Mouse (Mus musculus) monocyte, adult 5-6 weeks (primary cell): Measurements from ENCODE around the gene Clybl. TPM values are rescaled to one million over a fixed set of nuclear protein-coding genes. Genes with fewer than 3 reads are reported as not detected.

Source experiments
- ATAC-seq: fragments of 153-309, 156-312 bp; replicated peaks from 2 replicates; pipeline ENCODE4 v1.8.0; 2017; ENCODE audit warnings: mild to moderate bottlenecking; ENCODE audit not compliant: low TSS enrichment, insufficient number of reproducible peaks, severe bottlenecking, poor library complexity, low FRiP score
- total RNA-seq: library from RNA; stranded (forward); fragments of 200-1000, 200-491, 200-594 nt; gene quantifications from 3 replicates; pipeline ENCODE4 v1.2.3, GENCODE M21; 2017

Gene Clybl
- total RNA-seq, 1 experiment from 2014 or later = 3.4 TPM

- ATAC-seq = no peak
Measured at GRCm38 (mm10) chr14:122389684-122390370, 208.3 kb downstream of the Clybl start.

- no peak for ATAC-seq
Measured at GRCm38 (mm10) chr14:122390935-122391334, 209.4 kb downstream of the Clybl start.

- no peak for ATAC-seq
Measured at GRCm38 (mm10) chr14:122393119-122393518, 211.6 kb downstream of the Clybl start.

- no peak for ATAC-seq
Measured at GRCm38 (mm10) chr14:122398676-122399075, 217.2 kb downstream of the Clybl start.

GRCm38 (mm10) chr14:122399906-122400305 is 218.4 kb downstream of the Clybl start:
- no peak for ATAC-seq

- no peak for ATAC-seq
Measured at GRCm38 (mm10) chr14:122401886-122402285, 220.4 kb downstream of the Clybl start.

- ATAC-seq = no peak
Measured at GRCm38 (mm10) chr14:122402716-122403258, 221.3 kb downstream of the Clybl start.

- ATAC-seq = no peak
Measured at GRCm38 (mm10) chr14:122403422-122403940, 222.0 kb downstream of the Clybl start.

- no peak for ATAC-seq
Measured at GRCm38 (mm10) chr14:122404596-122405154, 223.2 kb downstream of the Clybl start.

- ATAC-seq = no peak
Measured at GRCm38 (mm10) chr14:122405236-122405635, 223.7 kb downstream of the Clybl start.

GRCm38 (mm10) chr14:122405897-122406540 is 224.5 kb downstream of the Clybl start:
- no peak for ATAC-seq

- no peak for ATAC-seq
Measured at GRCm38 (mm10) chr14:122406541-122407219, 225.2 kb downstream of the Clybl start.

GRCm38 (mm10) chr14:122412841-122413541 is 231.5 kb downstream of the Clybl start:
- no peak for ATAC-seq

GRCm38 (mm10) chr14:122413542-122413928 is 232.0 kb downstream of the Clybl start:
- ATAC-seq = no peak

- no peak for ATAC-seq
Measured at GRCm38 (mm10) chr14:122414786-122415185, 233.3 kb downstream of the Clybl start.

GRCm38 (mm10) chr14:122416166-122416771 is 234.8 kb downstream of the Clybl start:
- no peak for ATAC-seq

- no peak for ATAC-seq
Measured at GRCm38 (mm10) chr14:122424441-122424840, 242.9 kb downstream of the Clybl start.

- no peak for ATAC-seq
Measured at GRCm38 (mm10) chr14:122426529-122427203, 245.2 kb downstream of the Clybl start.
